Mouse (Mus musculus): ENCODE measurements around the gene Ireb2. TPM values are rescaled to one million over a fixed set of nuclear protein-coding genes. Genes with fewer than 3 reads are reported as not detected.
"Not testable (repeated sequence)": the region's sequence is repeated elsewhere in the genome, so short reads cannot be mapped to it uniquely, and the experiment has no call there.

Ireb2 gene
- polyA plus RNA-seq, 1 experiment from 2014 or later, result 38.7 TPM

- Histone ChIP-seq H3K9ac (no peak overlapping the region), H3K4me1 (peaks cover 11% of the 10 kb centered on the region), H3K27me3 (no peaks in the 10 kb centered on the region), H3K4me3 (peak overlapping the region; percentile 67), H3K27ac (no peak overlapping the region), H3K4me2 (replicated peaks) (peak overlapping the region; percentile 78), H3K36me3 (peaks cover 10% of the 10 kb centered on the region; the same call in 1 of the 2 replicates), H3K9me3 (no peaks in the 10 kb centered on the region)
- ATAC-seq (ENCODE audit: low FRiP score, low read depth), result no peak
- WGBS, result 74% methylated on average over 8 of the region's 8 CpGs
These were observed 52.8 kb downstream of the Ireb2 start for GRCm38 (mm10) chr9:54916401-54916800.

DNA sequence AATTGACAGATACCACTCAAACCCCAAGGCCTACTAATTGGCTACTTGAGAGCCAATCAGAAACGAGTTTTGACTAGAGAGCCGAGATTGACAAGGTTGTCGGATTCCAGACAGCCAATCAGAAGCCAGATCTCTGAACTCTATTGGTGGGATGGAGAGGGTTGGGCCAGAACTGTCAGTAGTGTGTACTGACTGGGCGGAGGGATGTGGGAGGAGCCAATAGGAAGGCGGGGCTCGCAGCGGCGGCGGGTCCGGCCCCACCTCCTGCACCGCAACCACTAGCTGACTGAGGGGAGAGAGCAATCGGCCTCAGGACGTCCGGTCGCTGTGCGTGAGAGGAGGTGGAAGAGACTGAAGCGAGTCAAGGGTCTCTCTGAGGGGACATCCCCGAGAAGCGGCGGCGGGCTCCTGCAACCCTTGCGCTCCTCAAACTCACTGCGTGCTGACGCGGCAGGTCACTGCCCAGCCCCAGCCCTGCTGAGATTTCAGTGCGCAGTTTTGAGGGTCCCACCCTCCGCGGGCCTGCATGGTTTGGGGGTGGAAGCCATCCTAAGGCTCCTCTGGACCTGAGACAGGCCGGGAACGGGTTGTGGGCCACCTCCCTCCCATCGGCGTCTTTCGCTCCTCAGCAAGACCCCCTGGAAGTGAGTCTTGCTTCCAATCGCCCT lies 53.6 kb downstream of the Ireb2 start, which contains the start of gene Hykk:
Hykk (plus strand) TSS at position 274 of the 668 bp plus-strand sequence.
- WGBS, result under 1% methylated on average over 33 of the region's 34 CpGs
- Histone ChIP-seq H3K36me3 (peaks cover 9% of the 10 kb centered on the region), H3K9ac (peak within 1 kb of the TSS; percentile 81), H3K4me3 (peak within 1 kb of the TSS; percentile 67), H3K4me1 (peaks cover 11% of the 10 kb centered on the region), H3K27ac (peak within 1 kb of the TSS; percentile 40; the same call in 1 of the 2 replicates), H3K27me3 (no peaks in the 10 kb centered on the region), H3K4me2 (replicated peaks) (peak within 1 kb of the TSS; percentile 78), H3K9me3 (no peaks in the 10 kb centered on the region)
- ATAC-seq (ENCODE audit: low FRiP score, low read depth), result peak; percentile 99

DNA sequence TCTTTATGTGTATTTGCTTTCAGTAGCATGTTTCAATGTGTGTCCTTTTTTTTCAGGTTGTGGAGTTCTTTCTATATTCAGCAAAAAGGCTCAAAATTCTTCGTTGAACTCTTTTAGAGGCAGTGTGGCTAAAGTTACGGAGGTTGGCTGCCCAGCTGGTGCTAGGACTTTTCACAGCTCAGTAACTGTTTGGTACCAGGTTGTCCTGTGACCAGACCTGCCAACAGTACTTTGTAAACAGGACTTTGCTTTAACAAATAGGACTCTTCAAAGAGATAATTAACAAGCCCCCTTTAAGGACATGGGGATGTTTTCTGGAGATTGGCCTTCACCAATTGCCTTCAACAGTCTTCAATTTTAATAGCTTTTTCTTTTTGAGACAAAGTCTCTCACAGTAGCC lies 54.6 kb downstream of the Ireb2 start:
- Histone ChIP-seq H3K36me3 (peaks cover 16% of the 10 kb centered on the region), H3K9ac (no peak overlapping the region), H3K4me3 (peak overlapping the region; percentile 67), H3K27ac (no peak overlapping the region), H3K27me3 (no peaks in the 10 kb centered on the region), H3K4me1 (peaks cover 11% of the 10 kb centered on the region), H3K4me2 (replicated peaks) (peak overlapping the region; percentile 78), H3K9me3 (no peaks in the 10 kb centered on the region)
- ATAC-seq (ENCODE audit: low FRiP score, low read depth), result no peak
- WGBS, result 72% methylated on average over 2 of the region's 2 CpGs

DNA sequence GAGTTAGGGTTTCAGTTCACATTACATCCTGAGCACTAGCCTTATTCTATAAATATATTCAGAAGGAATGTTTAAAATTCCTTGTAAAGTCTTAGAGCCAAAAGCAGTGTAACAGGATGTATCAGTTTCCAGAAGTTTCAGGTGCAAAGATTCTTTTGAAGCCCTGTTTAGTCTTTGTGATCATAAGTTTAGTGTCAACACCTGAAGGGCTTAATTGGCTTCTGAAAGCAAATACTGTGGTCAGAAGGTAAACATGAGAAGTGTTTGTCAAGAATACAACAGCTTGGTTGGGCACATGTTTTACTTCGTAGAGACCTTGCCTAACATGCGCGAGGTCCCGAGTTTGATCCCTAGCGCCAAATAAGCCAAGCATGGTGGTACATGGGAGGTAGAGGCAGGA lies 55.2 kb downstream of the Ireb2 start:
- ATAC-seq (ENCODE audit: low FRiP score, low read depth), result no peak
- peaks cover 11% of the 10 kb centered on the region for H3K4me1 ChIP-seq
- 88% methylated on average over 5 of the region's 5 CpGs for WGBS
- no peaks in the 10 kb centered on the region for H3K27me3 ChIP-seq
- no peak overlapping the region for H3K27ac ChIP-seq
- no peak overlapping the region for H3K4me3 ChIP-seq
- peaks cover 16% of the 10 kb centered on the region for H3K36me3 ChIP-seq
- no peaks in the 10 kb centered on the region for H3K9me3 ChIP-seq
- H3K4me2 ChIP-seq (replicated peaks), result no peak overlapping the region
- H3K9ac ChIP-seq, result no peak overlapping the region

DNA sequence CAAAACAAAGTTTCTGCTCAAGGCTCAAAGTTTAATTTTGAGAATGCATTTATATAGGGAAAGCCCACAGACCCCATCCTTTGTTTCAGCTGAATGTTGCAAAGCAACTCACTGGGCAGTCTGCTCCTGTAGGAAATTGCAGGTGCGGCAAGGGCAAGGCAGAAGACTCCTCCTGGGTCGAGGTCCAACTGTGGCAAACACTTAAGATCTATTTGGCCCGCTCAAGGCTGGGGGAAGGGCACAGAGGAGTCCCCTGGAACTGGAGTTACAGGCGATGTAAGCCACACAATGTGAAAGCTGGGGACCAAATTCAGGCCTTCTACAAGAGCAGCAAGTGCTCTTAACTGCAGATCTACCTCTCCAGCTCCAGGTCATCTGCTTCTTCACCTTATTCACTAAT lies 56.4 kb downstream of the Ireb2 start:
- no peak overlapping the region for H3K4me2 ChIP-seq (replicated peaks)
- H3K27ac ChIP-seq, result no peak overlapping the region
- H3K4me3 ChIP-seq, result no peak overlapping the region
- WGBS, result 66% methylated on average over 4 of the region's 4 CpGs
- no peaks in the 10 kb centered on the region for H3K9me3 ChIP-seq
- ATAC-seq (ENCODE audit: low FRiP score, low read depth), result no peak
- no peaks in the 10 kb centered on the region for H3K27me3 ChIP-seq
- peaks cover 11% of the 10 kb centered on the region for H3K4me1 ChIP-seq
- H3K9ac ChIP-seq, result no peak overlapping the region
- peaks cover 16% of the 10 kb centered on the region for H3K36me3 ChIP-seq

- Histone ChIP-seq H3K27ac (no peak overlapping the region), H3K36me3 (peaks cover 6% of the 10 kb centered on the region; the same call in 1 of the 2 replicates), H3K4me3 (no peak overlapping the region), H3K27me3 (no peaks in the 10 kb centered on the region), H3K9me3 (no peaks in the 10 kb centered on the region), H3K9ac (no peak overlapping the region), H3K4me1 (no peaks in the 10 kb centered on the region), H3K4me2 (replicated peaks) (no peak overlapping the region)
- 86% methylated on average over 1 of the region's 1 CpGs for WGBS
- no peak for ATAC-seq (ENCODE audit: low FRiP score, low read depth)
These were observed 67.2 kb downstream of the Ireb2 start for GRCm38 (mm10) chr9:54930741-54931140.

DNA sequence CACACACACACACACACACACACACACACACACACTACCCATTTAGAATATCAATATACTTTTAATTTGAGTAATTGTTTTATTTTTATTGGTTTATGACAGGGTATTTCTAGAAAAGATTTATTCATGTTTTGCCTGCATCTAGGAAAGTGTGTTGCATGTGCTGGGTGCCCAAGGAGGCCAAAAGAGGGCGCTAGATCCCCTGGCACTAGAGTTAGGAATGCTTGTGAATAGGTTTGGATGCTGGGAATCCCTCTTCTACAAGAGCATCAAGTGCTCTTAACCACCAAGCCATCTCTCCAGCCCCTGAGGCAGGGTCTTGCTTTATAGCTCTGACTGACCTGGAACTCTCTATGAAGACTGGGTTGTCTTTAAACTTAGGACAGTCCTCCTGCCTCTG lies 68.2 kb downstream of the Ireb2 start:
- 13% methylated on average over 1 of the region's 1 CpGs for WGBS
- H3K9ac ChIP-seq, result no peak overlapping the region
- ATAC-seq (ENCODE audit: low FRiP score, low read depth), result no peak
- no peak overlapping the region for H3K4me3 ChIP-seq
- no peaks in the 10 kb centered on the region for H3K9me3 ChIP-seq
- peaks cover 6% of the 10 kb centered on the region; the same call in 1 of the 2 replicates for H3K36me3 ChIP-seq
- no peaks in the 10 kb centered on the region for H3K4me1 ChIP-seq
- H3K4me2 ChIP-seq (replicated peaks), result no peak overlapping the region
- no peak overlapping the region for H3K27ac ChIP-seq
- no peaks in the 10 kb centered on the region for H3K27me3 ChIP-seq

- no peak overlapping the region for H3K4me3 ChIP-seq
- no peaks in the 10 kb centered on the region for H3K9me3 ChIP-seq
- peaks cover 6% of the 10 kb centered on the region; the same call in 1 of the 2 replicates for H3K36me3 ChIP-seq
- H3K4me1 ChIP-seq, result no peaks in the 10 kb centered on the region
- 70% methylated on average over 2 of the region's 2 CpGs for WGBS
- no peak for ATAC-seq (ENCODE audit: low FRiP score, low read depth)
- no peak overlapping the region for H3K27ac ChIP-seq
- no peak overlapping the region for H3K4me2 ChIP-seq (replicated peaks)
- H3K9ac ChIP-seq, result no peak overlapping the region
- no peaks in the 10 kb centered on the region for H3K27me3 ChIP-seq
These were observed 68.8 kb downstream of the Ireb2 start for GRCm38 (mm10) chr9:54932379-54932778.

DNA sequence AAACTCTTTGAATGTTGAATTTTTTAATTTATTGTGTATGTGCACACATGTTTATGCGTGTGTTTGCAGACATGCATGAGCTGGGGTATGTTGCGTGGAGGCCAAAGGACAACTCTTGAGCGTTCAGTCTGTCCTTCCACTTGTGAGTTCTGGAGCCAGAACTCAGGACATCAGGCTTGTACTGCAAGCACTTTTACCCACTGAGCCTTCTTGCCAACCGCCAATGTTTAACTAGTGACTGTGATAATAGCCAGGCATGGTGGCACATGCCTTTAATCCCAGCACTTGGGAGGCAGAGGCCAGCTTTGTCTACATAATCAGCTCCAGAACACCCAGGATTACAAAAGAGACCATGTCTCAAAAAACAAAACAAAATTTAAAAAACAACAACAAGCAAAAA lies 78.5 kb downstream of the Ireb2 start:
- Histone ChIP-seq H3K4me3 (no peak overlapping the region), H3K9me3 (no peaks in the 10 kb centered on the region), H3K4me1 (no peaks in the 10 kb centered on the region), H3K36me3 (peaks cover 11% of the 10 kb centered on the region), H3K9ac (no peak overlapping the region), H3K27ac (no peak overlapping the region), H3K4me2 (replicated peaks) (no peak overlapping the region), H3K27me3 (no peaks in the 10 kb centered on the region)
- no peak for ATAC-seq (ENCODE audit: low FRiP score, low read depth)
- WGBS, result 76% methylated on average over 4 of the region's 4 CpGs

DNA sequence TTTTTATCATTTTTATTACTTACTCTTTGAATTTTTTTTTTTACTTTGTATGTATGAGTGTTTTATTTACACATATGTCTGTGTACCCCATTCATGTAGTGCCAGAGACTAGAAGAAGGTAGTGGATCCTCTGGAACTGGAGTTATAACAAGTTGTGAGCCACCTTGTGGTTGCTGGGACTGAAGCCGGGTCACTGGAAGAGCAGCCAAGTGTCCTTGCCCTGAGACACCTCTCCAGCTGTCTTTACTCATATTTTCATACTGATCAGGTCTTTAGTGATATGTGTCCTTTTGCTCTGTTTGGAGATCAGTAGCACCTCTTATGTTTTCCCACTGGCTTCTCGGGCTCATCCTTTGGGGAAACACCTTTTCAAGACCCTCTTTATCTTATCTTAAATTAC lies 80.9 kb downstream of the Ireb2 start:
- no peaks in the 10 kb centered on the region for H3K4me1 ChIP-seq
- peaks cover 4% of the 10 kb centered on the region; the same call in 1 of the 2 replicates for H3K36me3 ChIP-seq
- H3K9me3 ChIP-seq, result no peaks in the 10 kb centered on the region
- H3K27me3 ChIP-seq, result no peaks in the 10 kb centered on the region
- no peak for ATAC-seq (ENCODE audit: low FRiP score, low read depth)
- 65% methylated on average over 2 of the region's 2 CpGs for WGBS
- no peak overlapping the region for H3K4me2 ChIP-seq (replicated peaks)
- H3K27ac ChIP-seq, result no peak overlapping the region
- no peak overlapping the region for H3K9ac ChIP-seq
- H3K4me3 ChIP-seq, result no peak overlapping the region

DNA sequence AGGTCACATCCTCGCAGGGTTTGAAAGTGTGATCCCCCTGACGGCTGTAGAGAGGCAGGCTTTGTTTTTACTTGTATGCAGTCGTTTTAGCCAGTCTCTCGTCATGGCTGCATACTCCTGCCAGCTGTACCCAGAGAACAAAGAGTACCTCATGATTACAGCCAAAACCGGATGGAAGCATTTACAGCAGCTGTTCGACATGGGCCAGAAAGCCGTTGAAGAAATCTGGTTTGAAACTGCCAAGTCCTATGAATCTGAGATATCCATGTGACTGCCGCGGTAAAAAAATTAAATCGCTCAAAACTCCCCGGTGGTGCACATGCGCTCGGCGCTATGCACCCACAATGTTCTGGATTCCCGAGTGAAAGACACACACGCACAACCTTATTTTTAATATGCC lies 82.7 kb downstream of the Ireb2 start:
- Histone ChIP-seq H3K4me3 (no peak overlapping the region), H3K4me2 (replicated peaks) (no peak overlapping the region), H3K27me3 (no peaks in the 10 kb centered on the region), H3K9me3 (no peaks in the 10 kb centered on the region), H3K36me3 (peaks cover 3% of the 10 kb centered on the region; the same call in 1 of the 2 replicates), H3K9ac (no peak overlapping the region), H3K4me1 (peaks cover 1% of the 10 kb centered on the region), H3K27ac (no peak overlapping the region)
- WGBS, result 57% methylated on average over 16 of the region's 16 CpGs
- ATAC-seq (ENCODE audit: low FRiP score, low read depth), result no peak

- Histone ChIP-seq H3K9ac (no peak overlapping the region), H3K27me3 (no peaks in the 10 kb centered on the region), H3K4me3 (no peak overlapping the region), H3K27ac (no peak overlapping the region), H3K9me3 (no peaks in the 10 kb centered on the region), H3K4me1 (peaks cover 14% of the 10 kb centered on the region), H3K4me2 (replicated peaks) (no peak overlapping the region), H3K36me3 (peaks cover 27% of the 10 kb centered on the region)
- no peak for ATAC-seq (ENCODE audit: low FRiP score, low read depth)
These were observed 85.9 kb downstream of the Ireb2 start for GRCm38 (mm10) chr9:54949465-54949864.

GRCm38 (mm10) chr9:54950162-54950561 lies 86.6 kb downstream of the Ireb2 start:
- not testable (repeated sequence) for H3K9me3 ChIP-seq; H3K27me3 ChIP-seq; ATAC-seq (ENCODE audit: low FRiP score, low read depth)
- Histone ChIP-seq H3K4me3 (peak overlapping the region; percentile 87), H3K4me2 (replicated peaks) (peak overlapping the region; percentile 78), H3K27ac (peak overlapping the region; percentile 73), H3K4me1 (peaks cover 14% of the 10 kb centered on the region), H3K9ac (peak overlapping the region; percentile 57; the same call in 1 of the 2 replicates), H3K36me3 (peaks cover 31% of the 10 kb centered on the region)
- WGBS, result 45% methylated on average over 8 of the region's 8 CpGs

Measured in limb, embryonic 13.5 days (tissue).